Mouse (Mus musculus) kidney, postnatal 25 days (tissue): ENCODE measurements around the gene Khk.

ENCODE experiments used
- DNase-seq, 2 experiments: peaks; one replicate each; pipeline ENCODE4 v3.0.0; 2021; ENCODE audit warnings: mixed read lengths in 2 of 2

Gene Khk

GRCm38 (mm10) chr5:30913060-30913841, 8.0 kb upstream of the Khk start, which contains the start of gene Emilin1:
TSS of gene Emilin1 (plus strand) at chr5:30913402.
- DNase-seq: peak; percentile 63 to 82

GRCm38 (mm10) chr5:30914101-30914635, 7.1 kb upstream of the Khk start:
- no peak for DNase-seq

GRCm38 (mm10) chr5:30914849-30915248, 6.4 kb upstream of the Khk start:
- no peak for DNase-seq

GRCm38 (mm10) chr5:30915456-30915855, 5.8 kb upstream of the Khk start:
- DNase-seq: no peak

GRCm38 (mm10) chr5:30915974-30916433, 5.2 kb upstream of the Khk start:
- peak; percentile 92 to 96 for DNase-seq

- peak in 1 of 2 experiments; percentile 42 for DNase-seq
Observed at GRCm38 (mm10) chr5:30916841-30917240, 4.4 kb upstream of the Khk start.

GRCm38 (mm10) chr5:30917348-30917747, 3.9 kb upstream of the Khk start:
- peak in 1 of 2 experiments; percentile 38 for DNase-seq

- peak in 1 of 2 experiments; percentile 58 for DNase-seq
Observed at GRCm38 (mm10) chr5:30917891-30918670, 3.1 kb upstream of the Khk start.

- no peak for DNase-seq
Observed at GRCm38 (mm10) chr5:30918691-30919090, 2.5 kb upstream of the Khk start.

GRCm38 (mm10) chr5:30919831-30920614, 1.2 kb upstream of the Khk start:
- DNase-seq: peak in 1 of 2 experiments; percentile 34

GRCm38 (mm10) chr5:30920621-30921020, 610 bp upstream of the Khk start:
- DNase-seq: peak; percentile 47 to 79

GRCm38 (mm10) chr5:30922581-30923041, 1.4 kb downstream of the Khk start:
- DNase-seq: peak in 1 of 2 experiments; percentile 34

- DNase-seq: no peak
Observed at GRCm38 (mm10) chr5:30923119-30923518, 1.9 kb downstream of the Khk start.

- peak; percentile 33 to 66 for DNase-seq
Observed at GRCm38 (mm10) chr5:30924614-30925013, 3.4 kb downstream of the Khk start.

GRCm38 (mm10) chr5:30925217-30925616, 4.0 kb downstream of the Khk start:
- DNase-seq: peak; percentile 79 to 94

- DNase-seq: peak; percentile 78 to 87
Observed at GRCm38 (mm10) chr5:30926073-30926472, 4.8 kb downstream of the Khk start.

- peak; percentile 39 to 50 for DNase-seq
Observed at GRCm38 (mm10) chr5:30927945-30928529, 6.8 kb downstream of the Khk start.

GRCm38 (mm10) chr5:30930121-30930520, 8.9 kb downstream of the Khk start:
- DNase-seq: peak; percentile 68 to 87

- DNase-seq: no peak
Observed at GRCm38 (mm10) chr5:30930846-30931245, 9.6 kb downstream of the Khk start.

GRCm38 (mm10) chr5:30931378-30931777, 10.1 kb downstream of the Khk start:
- no peak for DNase-seq

- no peak for DNase-seq
Observed at GRCm38 (mm10) chr5:30933705-30934104, 12.5 kb downstream of the Khk start.
